Mouse (Mus musculus) liver, embryonic 14.5 days (tissue): ENCODE results near the gene Atg2a. TPM values are rescaled to one million over a fixed set of nuclear protein-coding genes. Genes with fewer than 3 reads are reported as not detected.

Source experiments
- ATAC-seq: fragments of 200-750 bp; cut with Nextera tagmentation; 2 replicates; pipeline ENCODE4 v1.8.0; 2017; ENCODE audit warnings: moderate number of reproducible peaks, mild to moderate bottlenecking, moderate library complexity; ENCODE audit not compliant: insufficient read depth
- DNase-seq, 3 experiments: peaks; one replicate each; pipeline ENCODE4 v3.0.0-alpha.2; 2012 to 2013; ENCODE audit warnings: low read depth in 3 of 3, low spot score in 3 of 3
- H3K27ac ChIP-seq: fragments of 300-500 bp; sonication (generic); 2 replicates; pipeline ENCODE4 v1.5.1; 2014; ENCODE audit warnings: moderate library complexity, mild to moderate bottlenecking, control low read depth, inconsistent platforms
- H3K27me3 ChIP-seq: fragments of 300-500 bp; sonication (generic); 2 replicates; pipeline ENCODE4 v1.6.1; 2014; ENCODE audit warnings: mild to moderate bottlenecking, low read length, moderate library complexity; ENCODE audit not compliant: control insufficient read depth, insufficient read depth
- H3K36me3 ChIP-seq: fragments of 300-500 bp; sonication (generic); replicated peaks from 2 replicates; pipeline ENCODE4 v1.6.1; 2014; ENCODE audit warnings: low read depth; ENCODE audit not compliant: control insufficient read depth, insufficient read depth
- H3K4me1 ChIP-seq, 2 experiments: fragments of 200-500 bp in 1 of 2; fragments of 300-500 bp in 1 of 2; sonication (generic) in 1 of 2; replicated peaks; 2 replicates each; pipeline ENCODE4 v1.6.1; 2012 to 2014; ENCODE audit warnings: antibody characterized with exemption in 1 of 2, inconsistent platforms in 1 of 2, low read length in 1 of 2; ENCODE audit not compliant: control insufficient read depth in 2 of 2, insufficient read depth in 2 of 2
- H3K4me2 ChIP-seq: fragments of 300-500 bp; sonication (generic); 2 replicates; pipeline ENCODE4 v1.6.1; 2014; ENCODE audit warnings: low read depth, mild to moderate bottlenecking, control low read depth, moderate library complexity
- H3K4me3 ChIP-seq, 2 experiments: fragments of 200-500 bp in 1 of 2; fragments of 300-500 bp in 1 of 2; sonication (generic) in 1 of 2; 2 replicates each; pipeline ENCODE4 v1.5.1; 2012 to 2014; ENCODE audit warnings: low read depth in 2 of 2, low read length in 2 of 2, mild to moderate bottlenecking in 2 of 2, control low read depth in 1 of 2, inconsistent platforms in 1 of 2, moderate library complexity in 1 of 2; ENCODE audit not compliant: insufficient read depth in 1 of 2
- H3K9ac ChIP-seq: fragments of 300-500 bp; sonication (generic); replicated peaks from 2 replicates; pipeline ENCODE4 v1.6.1; 2014; ENCODE audit warnings: mild to moderate bottlenecking, control low read depth, moderate library complexity
- H3K9me3 ChIP-seq: fragments of 300-500 bp; sonication (generic); 2 replicates; pipeline ENCODE4 v1.6.1; 2016; ENCODE audit warnings: low read length, mixed read lengths; ENCODE audit not compliant: control insufficient read depth
- CTCF ChIP-seq: IDR thresholded peaks from 2 replicates; pipeline ENCODE4 v1.5.1; 2016; ENCODE audit warnings: antibody characterized with exemption, low read depth, control low read depth
- EP300 ChIP-seq: IDR thresholded peaks from 2 replicates; pipeline ENCODE4 v1.6.1; 2016; ENCODE audit warnings: antibody characterized with exemption, low read depth
- WGBS: fragments of 180-500 bp; shearing (Covaris S2); extraction: QIAGEN DNeasy Blood & Tissue Kit; methylation state at CpG from one replicate; pipeline ENCODE4 v1.1.7; 2014; ENCODE audit not compliant: insufficient replicate concordance; 5-methylcytosine and 5-hydroxymethylcytosine counted together
- polyA plus RNA-seq, 2 experiments: library from polyadenylated mRNA; depleted of rRNA in 1 of 2; stranded (reverse) in 1 of 2; unstranded in 1 of 2; fragments of >200 nt; fragmentation: Nextera tagmentation in 1 of 2; extraction: Ambion mirVana in 1 of 2; gene quantifications; 2 replicates each; pipeline versions ENCODE4 v1.2.1 to v1.2.3; 2012 to 2014

Gene Atg2a
- polyA plus RNA-seq, 2 experiments: 4.4 to 5.0 TPM

GRCm38 (mm10) chr19:6233647-6234046 is 7.8 kb upstream of the Atg2a start:
- no peaks in the 10 kb centered on the region for H3K9me3 ChIP-seq
- no peaks in the 10 kb centered on the region for H3K27me3 ChIP-seq
- H3K36me3 ChIP-seq: no peaks in the 10 kb centered on the region
- no peak for TF ChIP-seq CTCF
- no peak for TF ChIP-seq EP300
- H3K4me2 ChIP-seq: no peak overlapping the region
- no peak for ATAC-seq
- H3K9ac ChIP-seq: no peak overlapping the region
- DNase-seq: no peak
- H3K27ac ChIP-seq: no peak overlapping the region
- 84% methylated on average over 16 of the region's 16 CpGs for WGBS
- no peak overlapping the region for H3K4me3 ChIP-seq
- peaks cover 17 to 20% of the 10 kb centered on the region in 2 experiments for H3K4me1 ChIP-seq

GRCm38 (mm10) chr19:6234337-6235083 is 7.0 kb upstream of the Atg2a start:
- H3K36me3 ChIP-seq: no peaks in the 10 kb centered on the region
- no peak overlapping the region; a peak in 1 of 4 replicates for H3K4me3 ChIP-seq
- DNase-seq: no peak
- 65% methylated on average over 11 of the region's 11 CpGs for WGBS
- H3K4me1 ChIP-seq: peaks cover 20 to 25% of the 10 kb centered on the region in 2 experiments
- ATAC-seq: no peak
- H3K9me3 ChIP-seq: no peaks in the 10 kb centered on the region
- TF ChIP-seq CTCF (no peak), EP300 (no peak)
- peak overlapping the region; percentile 86 for H3K4me2 ChIP-seq
- H3K27ac ChIP-seq: no peak overlapping the region
- H3K27me3 ChIP-seq: no peaks in the 10 kb centered on the region
- H3K9ac ChIP-seq: no peak overlapping the region

GRCm38 (mm10) chr19:6235084-6236052 is 6.1 kb upstream of the Atg2a start, which contains the start of gene Ppp2r5b:
Gene Ppp2r5b, minus strand, starts transcription at chr19:6235872.
- Histone ChIP-seq H3K27ac (peak within 1 kb of the TSS; percentile 90), H3K36me3 (no peaks in the 10 kb centered on the region), H3K4me2 (peak within 1 kb of the TSS; percentile 86), H3K9ac (peak within 1 kb of the TSS; percentile 77), H3K9me3 (no peaks in the 10 kb centered on the region), H3K4me1 (peaks cover 29 to 33% of the 10 kb centered on the region in 2 experiments), H3K27me3 (no peaks in the 10 kb centered on the region), H3K4me3 (peak within 1 kb of the TSS; percentile 74 to 95)
- TF ChIP-seq EP300 (no peak), CTCF (peak; percentile 74)
- ATAC-seq (peak; percentile 92), DNase-seq (peak; percentile 83 to 88 (median 85))
- whole genome bisulfite sequencing: 7% methylated on average over 48 of the region's 48 CpGs

- no peak for TF ChIP-seq CTCF
- no peak for TF ChIP-seq EP300
- DNase-seq (peak; percentile 81 to 85 (median 84)), ATAC-seq (peak; percentile 86)
- Histone ChIP-seq H3K4me2 (peak overlapping the region; percentile 86), H3K9me3 (no peaks in the 10 kb centered on the region), H3K9ac (peak overlapping the region; percentile 77), H3K36me3 (no peaks in the 10 kb centered on the region), H3K27me3 (no peaks in the 10 kb centered on the region), H3K4me1 (peaks cover 36 to 40% of the 10 kb centered on the region in 2 experiments), H3K4me3 (peak overlapping the region; percentile 74 to 95), H3K27ac (peak overlapping the region; percentile 90)
- WGBS: 0% methylated on average over 9 of the region's 9 CpGs
Measured at GRCm38 (mm10) chr19:6236053-6236441, 5.4 kb upstream of the Atg2a start.
